Mouse (Mus musculus): ENCODE measurements around the gene Pam. TPM values are rescaled to one million over a fixed set of nuclear protein-coding genes. Genes with fewer than 3 reads are reported as not detected.

Pam gene
- 17.4 and 21.5 TPM in 2 replicates for polyA plus RNA-seq (2014; fragmentation: Nextera tagmentation; extraction: Ambion mirVana)

- H3K27ac ChIP-seq (ENCODE audit: low read depth, low read length), result peak within 1 kb of the TSS; percentile 53
- ATAC-seq (replicated peaks; ENCODE audit: low FRiP score), result peak; percentile 93
- H3K4me1 ChIP-seq (replicated peaks; ENCODE audit: control insufficient read depth, insufficient read depth, low read length), result peaks cover 3% of the 10 kb centered on the region; the same call in 1 of the 2 replicates
- no peaks in the 10 kb centered on the region for H3K9me3 ChIP-seq (ENCODE audit: control insufficient read depth, low read length)
- no peaks in the 10 kb centered on the region for H3K36me3 ChIP-seq (ENCODE audit: control insufficient read depth, insufficient read depth, low read length)
- H3K27me3 ChIP-seq (ENCODE audit: control insufficient read depth, insufficient read depth, low read length), result no peaks in the 10 kb centered on the region
- DNase-seq (ENCODE audit: low spot score), result peak; percentile 88
- peak within 1 kb of the TSS; percentile 77 for H3K9ac ChIP-seq (ENCODE audit: low read length)
- peak within 1 kb of the TSS; percentile 68 for H3K4me3 ChIP-seq (ENCODE audit: low read depth, low read length)
- WGBS, result under 1% methylated on average over 70 of the region's 82 CpGs
- H3K4me2 ChIP-seq (ENCODE audit: low read depth, low read length, severe bottlenecking), result peak within 1 kb of the TSS; percentile 87
Observed at GRCm38 (mm10) chr1:98095246-98095990, at the start of gene Pam. Gene Pam, minus strand, starts transcription at chr1:98095646.

- ATAC-seq (replicated peaks; ENCODE audit: low FRiP score) (no peak), DNase-seq (ENCODE audit: low spot score) (no peak)
- H3K27me3 ChIP-seq (ENCODE audit: control insufficient read depth, insufficient read depth, low read length), result no peaks in the 10 kb centered on the region
- peaks cover 3% of the 10 kb centered on the region; the same call in 1 of the 2 replicates for H3K9me3 ChIP-seq (ENCODE audit: control insufficient read depth, low read length)
- no peak overlapping the region for H3K4me2 ChIP-seq (ENCODE audit: low read depth, low read length, severe bottlenecking)
- H3K4me1 ChIP-seq (replicated peaks; ENCODE audit: control insufficient read depth, insufficient read depth, low read length), result no peaks in the 10 kb centered on the region
- WGBS, result 100% methylated on average over 1 of the region's 1 CpGs
- H3K36me3 ChIP-seq (ENCODE audit: control insufficient read depth, insufficient read depth, low read length), result no peaks in the 10 kb centered on the region
- H3K9ac ChIP-seq (ENCODE audit: low read length), result no peak overlapping the region
- no peak overlapping the region for H3K27ac ChIP-seq (ENCODE audit: low read depth, low read length)
- no peak overlapping the region for H3K4me3 ChIP-seq (ENCODE audit: low read depth, low read length)
Observed at GRCm38 (mm10) chr1:98144845-98145244, 49.4 kb upstream of the Pam start.

GRCm38 (mm10) chr1:98131244-98131643 is 35.8 kb upstream of the Pam start:
- H3K4me3 ChIP-seq (ENCODE audit: low read depth, low read length), result no peak overlapping the region
- no peaks in the 10 kb centered on the region for H3K9me3 ChIP-seq (ENCODE audit: control insufficient read depth, low read length)
- H3K27me3 ChIP-seq (ENCODE audit: control insufficient read depth, insufficient read depth, low read length), result no peaks in the 10 kb centered on the region
- H3K9ac ChIP-seq (ENCODE audit: low read length), result no peak overlapping the region
- ATAC-seq (replicated peaks; ENCODE audit: low FRiP score), result no peak
- WGBS, result 88% methylated on average over 4 of the region's 4 CpGs
- no peak for DNase-seq (ENCODE audit: low spot score)
- no peak overlapping the region for H3K4me2 ChIP-seq (ENCODE audit: low read depth, low read length, severe bottlenecking)
- H3K36me3 ChIP-seq (ENCODE audit: control insufficient read depth, insufficient read depth, low read length), result no peaks in the 10 kb centered on the region
- no peak overlapping the region for H3K27ac ChIP-seq (ENCODE audit: low read depth, low read length)
- no peaks in the 10 kb centered on the region for H3K4me1 ChIP-seq (replicated peaks; ENCODE audit: control insufficient read depth, insufficient read depth, low read length)

- ATAC-seq (replicated peaks; ENCODE audit: low FRiP score), result no peak
- 91% methylated on average over 3 of the region's 3 CpGs for WGBS
- Histone ChIP-seq H3K27ac (ENCODE audit: low read depth, low read length) (no peak overlapping the region), H3K27me3 (ENCODE audit: control insufficient read depth, insufficient read depth, low read length) (no peaks in the 10 kb centered on the region), H3K4me3 (ENCODE audit: low read depth, low read length) (no peak overlapping the region), H3K9me3 (ENCODE audit: control insufficient read depth, low read length) (no peaks in the 10 kb centered on the region), H3K9ac (ENCODE audit: low read length) (no peak overlapping the region), H3K4me2 (ENCODE audit: low read depth, low read length, severe bottlenecking) (no peak overlapping the region), H3K36me3 (ENCODE audit: control insufficient read depth, insufficient read depth, low read length) (no peaks in the 10 kb centered on the region), H3K4me1 (replicated peaks; ENCODE audit: control insufficient read depth, insufficient read depth, low read length) (no peaks in the 10 kb centered on the region)
- no peak for DNase-seq (ENCODE audit: low spot score)
Observed at GRCm38 (mm10) chr1:98129561-98130347, 34.3 kb upstream of the Pam start.

- Histone ChIP-seq H3K4me2 (ENCODE audit: low read depth, low read length, severe bottlenecking) (no peak overlapping the region), H3K4me3 (ENCODE audit: low read depth, low read length) (no peak overlapping the region), H3K27me3 (ENCODE audit: control insufficient read depth, insufficient read depth, low read length) (no peaks in the 10 kb centered on the region), H3K9me3 (ENCODE audit: control insufficient read depth, low read length) (no peaks in the 10 kb centered on the region), H3K4me1 (replicated peaks; ENCODE audit: control insufficient read depth, insufficient read depth, low read length) (no peaks in the 10 kb centered on the region), H3K36me3 (ENCODE audit: control insufficient read depth, insufficient read depth, low read length) (no peaks in the 10 kb centered on the region), H3K27ac (ENCODE audit: low read depth, low read length) (no peak overlapping the region), H3K9ac (ENCODE audit: low read length) (no peak overlapping the region)
- DNase-seq (ENCODE audit: low spot score) (no peak), ATAC-seq (replicated peaks; ENCODE audit: low FRiP score) (no peak)
- 90% methylated on average over 1 of the region's 1 CpGs for WGBS
Observed at GRCm38 (mm10) chr1:98129111-98129510, 33.7 kb upstream of the Pam start.

GRCm38 (mm10) chr1:98128338-98129096 is 33.1 kb upstream of the Pam start:
- H3K4me2 ChIP-seq (ENCODE audit: low read depth, low read length, severe bottlenecking), result no peak overlapping the region
- H3K27me3 ChIP-seq (ENCODE audit: control insufficient read depth, insufficient read depth, low read length), result no peaks in the 10 kb centered on the region
- no peaks in the 10 kb centered on the region for H3K36me3 ChIP-seq (ENCODE audit: control insufficient read depth, insufficient read depth, low read length)
- no peaks in the 10 kb centered on the region for H3K9me3 ChIP-seq (ENCODE audit: control insufficient read depth, low read length)
- DNase-seq (ENCODE audit: low spot score), result no peak
- no peak for ATAC-seq (replicated peaks; ENCODE audit: low FRiP score)
- H3K4me1 ChIP-seq (replicated peaks; ENCODE audit: control insufficient read depth, insufficient read depth, low read length), result no peaks in the 10 kb centered on the region
- no peak overlapping the region for H3K27ac ChIP-seq (ENCODE audit: low read depth, low read length)
- no peak overlapping the region for H3K4me3 ChIP-seq (ENCODE audit: low read depth, low read length)
- H3K9ac ChIP-seq (ENCODE audit: low read length), result no peak overlapping the region

- no peaks in the 10 kb centered on the region for H3K4me1 ChIP-seq (replicated peaks; ENCODE audit: control insufficient read depth, insufficient read depth, low read length)
- ATAC-seq (replicated peaks; ENCODE audit: low FRiP score) (no peak), DNase-seq (ENCODE audit: low spot score) (no peak)
- H3K9me3 ChIP-seq (ENCODE audit: control insufficient read depth, low read length), result no peaks in the 10 kb centered on the region
- H3K36me3 ChIP-seq (ENCODE audit: control insufficient read depth, insufficient read depth, low read length), result no peaks in the 10 kb centered on the region
- H3K27me3 ChIP-seq (ENCODE audit: control insufficient read depth, insufficient read depth, low read length), result no peaks in the 10 kb centered on the region
- 87% methylated on average over 3 of the region's 3 CpGs for WGBS
- no peak overlapping the region for H3K27ac ChIP-seq (ENCODE audit: low read depth, low read length)
- H3K9ac ChIP-seq (ENCODE audit: low read length), result no peak overlapping the region
- no peak overlapping the region for H3K4me3 ChIP-seq (ENCODE audit: low read depth, low read length)
- no peak overlapping the region for H3K4me2 ChIP-seq (ENCODE audit: low read depth, low read length, severe bottlenecking)
Observed at GRCm38 (mm10) chr1:98126268-98126667, 30.8 kb upstream of the Pam start.

- H3K4me1 ChIP-seq (replicated peaks; ENCODE audit: control insufficient read depth, insufficient read depth, low read length), result no peaks in the 10 kb centered on the region
- no peak overlapping the region for H3K9ac ChIP-seq (ENCODE audit: low read length)
- H3K4me3 ChIP-seq (ENCODE audit: low read depth, low read length), result no peak overlapping the region
- WGBS, result 54% methylated on average over 1 of the region's 1 CpGs
- H3K27ac ChIP-seq (ENCODE audit: low read depth, low read length), result no peak overlapping the region
- H3K36me3 ChIP-seq (ENCODE audit: control insufficient read depth, insufficient read depth, low read length), result no peaks in the 10 kb centered on the region
- H3K4me2 ChIP-seq (ENCODE audit: low read depth, low read length, severe bottlenecking), result no peak overlapping the region
- ATAC-seq (replicated peaks; ENCODE audit: low FRiP score) (no peak), DNase-seq (ENCODE audit: low spot score) (no peak)
- no peaks in the 10 kb centered on the region for H3K9me3 ChIP-seq (ENCODE audit: control insufficient read depth, low read length)
- no peaks in the 10 kb centered on the region for H3K27me3 ChIP-seq (ENCODE audit: control insufficient read depth, insufficient read depth, low read length)
Observed at GRCm38 (mm10) chr1:98124727-98125126, 29.3 kb upstream of the Pam start.

Measured in forebrain, embryonic 11.5 days (tissue).